Mouse (Mus musculus) midbrain, postnatal 0 days (tissue): ENCODE measurements around the gene Chd1l. TPM values are rescaled to one million over a fixed set of nuclear protein-coding genes. Genes with fewer than 3 reads are reported as not detected.

Experiments used
- ATAC-seq: fragments of 200-750 bp; cut with Nextera tagmentation; 2 replicates; pipeline ENCODE4 v1.8.0; 2017; ENCODE audit warnings: moderate number of reproducible peaks, mild to moderate bottlenecking, moderate TSS enrichment, moderate library complexity; ENCODE audit not compliant: low FRiP score
- DNase-seq: peaks from one replicate; pipeline ENCODE4 v3.0.0-alpha.2; 2015; ENCODE audit warnings: low spot score
- H3K27ac ChIP-seq: fragments of 300-500 bp; sonication (generic); 2 replicates; pipeline ENCODE4 v1.5.1; 2014; ENCODE audit warnings: low read depth, mild to moderate bottlenecking, low read length, mixed read lengths
- H3K27me3 ChIP-seq: fragments of 300-500 bp; sonication (generic); 2 replicates; pipeline ENCODE4 v1.6.1; 2014; ENCODE audit warnings: low read length, control low read depth, mixed read lengths; ENCODE audit not compliant: insufficient read depth
- H3K36me3 ChIP-seq: fragments of 300-500 bp; sonication (generic); 2 replicates; pipeline ENCODE4 v1.6.1; 2014; ENCODE audit warnings: low read length, control low read depth, mixed read lengths; ENCODE audit not compliant: insufficient read depth
- H3K4me1 ChIP-seq: fragments of 300-500 bp; sonication (generic); 2 replicates; pipeline ENCODE4 v1.6.1; 2014; ENCODE audit warnings: mild to moderate bottlenecking, control low read depth, antibody characterized with exemption, low read length, mixed read lengths; ENCODE audit not compliant: insufficient read depth
- H3K4me2 ChIP-seq: fragments of 300-500 bp; sonication (generic); 2 replicates; pipeline ENCODE4 v1.6.1; 2014; ENCODE audit warnings: low read depth, mild to moderate bottlenecking, low read length, mixed read lengths; ENCODE audit not compliant: poor library complexity, severe bottlenecking
- H3K4me3 ChIP-seq: fragments of 300-500 bp; sonication (generic); 2 replicates; pipeline ENCODE4 v1.5.1; 2014; ENCODE audit warnings: low read depth, mild to moderate bottlenecking, low read length, moderate library complexity
- H3K9ac ChIP-seq: fragments of 300-500 bp; sonication (generic); replicated peaks from 2 replicates; pipeline ENCODE4 v1.6.1; 2014; ENCODE audit warnings: mild to moderate bottlenecking, low read length, moderate library complexity, mixed read lengths; ENCODE audit not compliant: poor library complexity, severe bottlenecking
- H3K9me3 ChIP-seq: fragments of 300-500 bp; sonication (generic); 2 replicates; pipeline ENCODE4 v1.6.1; 2016; ENCODE audit warnings: low read length, control low read depth
- CTCF ChIP-seq: IDR thresholded peaks from 2 replicates; pipeline ENCODE4 v1.5.1; 2016; ENCODE audit warnings: antibody characterized with exemption, mild to moderate bottlenecking
- WGBS: fragments of 180-500 bp; shearing (Covaris S2); extraction: QIAGEN DNeasy Blood & Tissue Kit; methylation state at CpG from one replicate; pipeline ENCODE4 v1.1.7; 2014; 5-methylcytosine and 5-hydroxymethylcytosine counted together
- polyA plus RNA-seq: library from polyadenylated mRNA; unstranded; fragments of >200 nt; fragmentation: Nextera tagmentation; extraction: Ambion mirVana; gene quantifications from 2 replicates; pipeline ENCODE4 v1.2.1, GENCODE M21; 2015
- total RNA-seq: library from RNA; depleted of rRNA; stranded (reverse); fragments of >200 nt; gene quantifications from 2 replicates; pipeline ENCODE4 v1.2.3, GENCODE M21; 2014; rRNA removed

Chd1l gene
- total and polyA plus RNA-seq, 2 experiments from 2014 or later = 5.9 to 6.9 TPM

DNA sequence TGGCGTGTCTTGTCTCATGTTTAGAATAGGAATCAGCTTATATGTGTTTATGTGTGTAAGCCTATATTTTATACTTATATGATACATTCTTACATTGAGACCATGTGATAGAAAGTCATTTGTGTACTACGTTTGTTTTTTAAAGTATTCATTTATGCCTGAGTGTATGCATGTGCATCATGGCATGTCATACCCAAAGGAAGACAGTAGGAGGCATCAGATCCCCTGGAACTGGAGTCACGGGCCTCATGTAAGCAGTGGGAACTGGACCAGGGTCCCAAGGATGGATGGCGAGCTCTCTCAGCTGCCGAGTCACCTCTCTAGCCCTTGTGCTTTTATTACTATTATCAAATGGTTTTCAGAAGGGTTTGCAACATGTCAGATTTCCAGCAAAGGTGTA is 74.3 kb downstream of the Chd1l start:
- Histone ChIP-seq H3K4me2 (no peak overlapping the region), H3K9me3 (no peaks in the 10 kb centered on the region), H3K36me3 (no peaks in the 10 kb centered on the region), H3K4me3 (no peak overlapping the region), H3K4me1 (no peaks in the 10 kb centered on the region), H3K27ac (no peak overlapping the region), H3K27me3 (no peaks in the 10 kb centered on the region), H3K9ac (no peak overlapping the region)
- 91% methylated on average over 5 of the region's 5 CpGs for WGBS
- no peak for TF ChIP-seq CTCF
- ATAC-seq (no peak), DNase-seq (no peak)

- Histone ChIP-seq H3K9me3 (no peaks in the 10 kb centered on the region), H3K27ac (no peak overlapping the region), H3K9ac (no peak overlapping the region), H3K36me3 (no peaks in the 10 kb centered on the region), H3K4me3 (no peak overlapping the region), H3K4me1 (peaks cover 14% of the 10 kb centered on the region), H3K4me2 (no peak overlapping the region), H3K27me3 (no peaks in the 10 kb centered on the region)
- 73% methylated on average over 8 of the region's 8 CpGs for WGBS
- no peak for TF ChIP-seq CTCF
- DNase-seq (peak; percentile 44), ATAC-seq (no peak)
Observed at GRCm38 (mm10) chr3:97525458-97525857, 84.5 kb downstream of the Chd1l start.

- Histone ChIP-seq H3K36me3 (no peaks in the 10 kb centered on the region), H3K4me1 (peaks cover 14% of the 10 kb centered on the region), H3K27me3 (no peaks in the 10 kb centered on the region), H3K9ac (no peak overlapping the region), H3K9me3 (no peaks in the 10 kb centered on the region), H3K4me2 (no peak overlapping the region), H3K27ac (no peak overlapping the region), H3K4me3 (no peak overlapping the region)
- DNase-seq (no peak), ATAC-seq (no peak)
- TF ChIP-seq CTCF = peak; percentile 67
- WGBS = 82% methylated on average over 5 of the region's 5 CpGs
Observed at GRCm38 (mm10) chr3:97524835-97525234, 85.2 kb downstream of the Chd1l start.

- H3K27ac ChIP-seq = peak overlapping the region; percentile 89
Observed at GRCm38 (mm10) chr3:97521946-97522731, 87.9 kb downstream of the Chd1l start.

GRCm38 (mm10) chr3:97519883-97520282 is 90.1 kb downstream of the Chd1l start:
- H3K27ac ChIP-seq = no peak overlapping the region
- ATAC-seq = no peak
- H3K4me1 ChIP-seq = peaks cover 14% of the 10 kb centered on the region
- 96% methylated on average over 11 of the region's 11 CpGs for WGBS
- H3K36me3 ChIP-seq = no peaks in the 10 kb centered on the region
- no peak for DNase-seq
- H3K4me2 ChIP-seq = no peak overlapping the region
- H3K27me3 ChIP-seq = no peaks in the 10 kb centered on the region
- no peak overlapping the region for H3K9ac ChIP-seq
- no peak overlapping the region for H3K4me3 ChIP-seq
- no peaks in the 10 kb centered on the region for H3K9me3 ChIP-seq
- no peak for TF ChIP-seq CTCF

More at GRCm38 (mm10) chr3:97521946-97522731, 87.9 kb downstream of the Chd1l start:
- 30% methylated on average over 13 of the region's 13 CpGs for WGBS
- H3K9me3 ChIP-seq = no peaks in the 10 kb centered on the region
- H3K4me3 ChIP-seq = no peak overlapping the region
- H3K36me3 ChIP-seq = no peaks in the 10 kb centered on the region
- ATAC-seq (peak; percentile 92), DNase-seq (peak; percentile 93)
- H3K27me3 ChIP-seq = no peaks in the 10 kb centered on the region
- peaks cover 14% of the 10 kb centered on the region for H3K4me1 ChIP-seq
- H3K9ac ChIP-seq = peak overlapping the region; percentile 39; the same call in 1 of the 2 replicates
- peak overlapping the region; percentile 21 for H3K4me2 ChIP-seq
- TF ChIP-seq CTCF = no peak

DNA sequence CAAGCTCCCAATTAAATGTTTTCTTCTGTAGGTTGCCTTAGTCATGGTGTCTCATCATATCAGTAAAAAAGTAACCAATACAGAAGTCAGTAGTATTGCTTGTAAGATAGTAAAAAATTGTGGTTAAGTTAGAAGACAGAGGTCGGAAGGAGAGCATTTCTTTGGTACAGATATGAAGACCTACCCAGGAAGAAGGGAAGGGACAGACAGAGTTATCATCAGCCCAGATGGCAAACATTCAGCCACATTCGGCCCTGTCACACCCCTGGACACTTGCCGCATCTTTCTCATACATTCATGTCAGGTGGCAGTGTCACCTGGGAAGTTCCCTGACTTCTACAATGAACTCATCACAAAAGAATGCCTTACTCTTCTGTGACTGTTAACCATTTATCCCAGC is 97.7 kb downstream of the Chd1l start:
- Histone ChIP-seq H3K9me3 (no peaks in the 10 kb centered on the region), H3K4me3 (no peak overlapping the region), H3K9ac (no peak overlapping the region), H3K27me3 (no peaks in the 10 kb centered on the region), H3K36me3 (no peaks in the 10 kb centered on the region), H3K27ac (no peak overlapping the region), H3K4me2 (no peak overlapping the region), H3K4me1 (no peaks in the 10 kb centered on the region)
- no peak for DNase-seq
- no peak for TF ChIP-seq CTCF
- ATAC-seq = no peak
- 93% methylated on average over 3 of the region's 3 CpGs for WGBS

Other genes with a start within 250 kb of the Chd1l start
- gene Olfr1402, start 188.2 kb downstream of the Chd1l start, total RNA-seq = not detected in 2 replicates
- not detected in 2 replicates for gene Olfr1402, start 188.2 kb downstream of the Chd1l start, polyA plus RNA-seq
- 0.38 and 0.71 TPM in 2 replicates for gene Fmo5, start 18.6 kb upstream of the Chd1l start, total RNA-seq
- 0.60 and 0.75 TPM in 2 replicates for gene Fmo5, start 18.6 kb upstream of the Chd1l start, polyA plus RNA-seq
- 30.4 and 33.1 TPM in 2 replicates for gene Prkab2, start 48.0 kb upstream of the Chd1l start, total RNA-seq
- 17.6 and 18.1 TPM in 2 replicates for gene Prkab2, start 48.0 kb upstream of the Chd1l start, polyA plus RNA-seq
- gene Gm17651, start 64.5 kb upstream of the Chd1l start, total RNA-seq = not detected in 2 replicates
- not detected in 2 replicates for gene Gm17651, start 64.5 kb upstream of the Chd1l start, polyA plus RNA-seq